Mouse (Mus musculus) heart, embryonic 11.5 days (tissue): ENCODE measurements around the gene Slc7a10. TPM values are rescaled to one million over a fixed set of nuclear protein-coding genes. Genes with fewer than 3 reads are reported as not detected.

Experiments used
- ATAC-seq: fragments of 200-750 bp; cut with Nextera tagmentation; replicated peaks from 2 replicates; pipeline ENCODE4 v1.8.0; 2017; ENCODE audit warnings: moderate library complexity; ENCODE audit not compliant: insufficient number of reproducible peaks, low FRiP score, low TSS enrichment
- H3K27ac ChIP-seq: fragments of 300-500 bp; sonication (generic); 2 replicates; pipeline ENCODE4 v1.5.1; 2014; ENCODE audit warnings: mild to moderate bottlenecking, low read depth, low read length
- H3K27me3 ChIP-seq: fragments of 300-500 bp; sonication (generic); 2 replicates; pipeline ENCODE4 v1.6.1; 2014; ENCODE audit warnings: mild to moderate bottlenecking, low read length, mixed read lengths; ENCODE audit not compliant: control insufficient read depth, insufficient read depth
- H3K36me3 ChIP-seq: fragments of 300-500 bp; sonication (generic); 2 replicates; pipeline ENCODE4 v1.6.1; 2014; ENCODE audit warnings: mild to moderate bottlenecking, low read length, moderate library complexity, mixed read lengths; ENCODE audit not compliant: control insufficient read depth, insufficient read depth
- H3K4me1 ChIP-seq: fragments of 300-500 bp; sonication (generic); 2 replicates; pipeline ENCODE4 v1.6.1; 2014; ENCODE audit warnings: low read length; ENCODE audit not compliant: control insufficient read depth, insufficient read depth
- H3K4me2 ChIP-seq: fragments of 300-500 bp; sonication (generic); 2 replicates; pipeline ENCODE4 v1.6.1; 2014; ENCODE audit warnings: mild to moderate bottlenecking, moderate library complexity
- H3K4me3 ChIP-seq: fragments of 300-500 bp; sonication (generic); 2 replicates; pipeline ENCODE4 v1.5.1; 2014; ENCODE audit warnings: low read depth, low read length
- H3K9ac ChIP-seq: fragments of 300-500 bp; sonication (generic); 2 replicates; pipeline ENCODE4 v1.6.1; 2014; ENCODE audit warnings: mild to moderate bottlenecking, low read depth, low read length, moderate library complexity
- H3K9me3 ChIP-seq: fragments of 300-500 bp; sonication (generic); replicated peaks from 2 replicates; pipeline ENCODE4 v1.6.1; 2016; ENCODE audit warnings: low read length; ENCODE audit not compliant: control insufficient read depth
- WGBS: fragments of 180-500 bp; shearing (Covaris S2); extraction: QIAGEN DNeasy Blood & Tissue Kit; methylation state at CpG from one replicate; pipeline ENCODE4 v1.1.7; 2014; ENCODE audit not compliant: insufficient replicate concordance; 5-methylcytosine and 5-hydroxymethylcytosine counted together
- polyA plus RNA-seq: library from polyadenylated mRNA; unstranded; fragments of >200 nt; fragmentation: Nextera tagmentation; extraction: Ambion mirVana; gene quantifications from 2 replicates; pipeline ENCODE4 v1.2.1, GENCODE M21; 2014

The Slc7a10 gene
- polyA plus RNA-seq, 1 experiment from 2014 or later = 0.89 TPM

DNA sequence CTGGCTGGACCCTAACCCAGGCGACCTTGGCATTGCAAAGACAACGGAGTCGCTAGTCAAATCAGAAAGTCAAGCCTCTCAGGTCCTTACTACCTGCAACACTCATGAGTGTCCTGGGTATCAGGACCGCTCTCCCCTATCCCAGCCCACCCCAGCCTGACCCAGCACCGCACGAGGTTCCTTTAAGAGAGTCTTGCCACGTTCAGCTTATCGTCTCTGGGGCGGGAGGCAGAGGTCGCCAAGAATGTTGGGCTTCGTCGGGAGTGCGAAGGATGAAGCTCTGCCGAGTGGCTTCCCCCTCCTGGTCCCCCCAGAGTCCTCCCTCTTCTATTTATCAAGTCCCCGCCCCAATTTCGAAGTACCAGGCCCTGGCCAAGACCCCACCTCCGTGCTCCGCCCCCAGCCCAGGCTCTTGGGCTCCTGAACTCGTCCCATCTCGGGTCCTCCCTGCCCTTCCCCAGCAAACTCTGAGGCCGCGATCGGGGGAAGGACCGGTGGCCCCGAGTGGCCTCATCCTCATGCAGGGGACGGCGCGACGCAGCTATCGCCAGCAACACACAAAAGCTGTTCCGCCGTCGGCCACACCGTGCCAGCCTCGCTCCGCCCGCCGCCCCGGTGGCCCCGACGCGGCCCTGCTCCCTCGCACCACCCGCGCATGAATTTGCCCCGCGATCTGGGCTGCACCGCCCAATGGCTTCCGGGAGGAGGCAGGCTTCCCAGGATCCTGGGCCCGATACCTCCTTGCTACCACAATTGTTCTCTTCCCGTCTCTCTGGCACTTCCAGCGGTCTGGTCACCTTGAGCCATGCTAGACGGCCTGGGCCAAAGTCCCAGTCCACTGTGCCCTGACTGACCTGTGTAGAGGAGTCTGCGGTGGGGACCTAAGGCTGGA lies 1.1 kb upstream of the Slc7a10 start:
- ATAC-seq = peak; percentile 55
- Histone ChIP-seq H3K4me1 (peaks cover 7% of the 10 kb centered on the region; the same call in 1 of the 2 replicates), H3K36me3 (no peaks in the 10 kb centered on the region), H3K9me3 (peaks cover 3% of the 10 kb centered on the region), H3K4me3 (peak overlapping the region; percentile 46), H3K27me3 (peaks cover 33% of the 10 kb centered on the region), H3K4me2 (peak overlapping the region; percentile 72), H3K27ac (no peak overlapping the region), H3K9ac (peak overlapping the region; percentile 39; the same call in 1 of the 2 replicates)
- 2% methylated on average over 54 of the region's 54 CpGs for WGBS

DNA sequence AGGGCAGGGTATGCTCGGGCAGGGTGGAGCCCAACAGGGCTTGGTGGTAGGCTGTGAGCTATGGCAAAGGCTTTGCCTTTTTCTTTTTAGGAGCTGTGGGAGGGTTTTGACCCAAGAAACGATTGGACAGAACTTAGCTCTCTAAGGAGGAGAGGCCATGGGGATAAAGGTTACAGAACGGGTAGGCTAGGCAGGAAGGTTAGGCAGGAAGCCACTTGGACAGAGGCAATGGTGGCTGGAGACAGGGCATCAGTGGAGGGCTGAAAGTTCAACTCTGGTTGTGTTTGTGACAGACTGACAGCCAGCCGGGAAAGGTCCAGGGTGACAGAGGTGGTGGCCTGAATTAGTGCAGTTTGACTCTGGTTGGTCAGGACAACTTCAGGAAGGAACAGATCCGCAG lies 3.5 kb downstream of the Slc7a10 start:
- H3K27ac ChIP-seq = no peak overlapping the region
- H3K4me3 ChIP-seq = no peak overlapping the region
- peaks cover 40% of the 10 kb centered on the region for H3K27me3 ChIP-seq
- H3K9me3 ChIP-seq = no peaks in the 10 kb centered on the region
- peaks cover 7% of the 10 kb centered on the region; the same call in 1 of the 2 replicates for H3K4me1 ChIP-seq
- no peaks in the 10 kb centered on the region for H3K36me3 ChIP-seq
- no peak for ATAC-seq
- H3K4me2 ChIP-seq = no peak overlapping the region
- 56% methylated on average over 5 of the region's 5 CpGs for WGBS
- no peak overlapping the region for H3K9ac ChIP-seq

DNA sequence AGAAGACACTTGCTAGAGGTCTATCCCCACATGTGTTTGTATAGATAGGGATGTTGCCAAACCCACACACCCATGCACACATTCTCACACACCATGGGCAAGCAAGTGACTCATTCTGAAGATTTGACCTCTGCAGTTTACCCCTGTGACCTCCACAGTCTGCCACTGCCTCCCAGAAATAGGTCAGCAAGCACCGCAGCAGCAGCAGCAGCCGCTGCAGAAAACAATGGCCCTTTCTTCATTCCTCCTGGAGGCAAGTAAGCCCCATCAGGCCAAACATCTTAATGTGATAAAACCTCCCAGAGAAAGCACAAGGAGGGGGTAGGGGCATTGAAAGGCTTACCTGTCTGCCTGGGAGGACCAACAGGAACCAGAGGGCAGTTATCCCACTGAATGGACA lies 5.1 kb downstream of the Slc7a10 start:
- H3K4me3 ChIP-seq = no peak overlapping the region
- WGBS = 22% methylated on average over 2 of the region's 2 CpGs
- no peaks in the 10 kb centered on the region for H3K9me3 ChIP-seq
- H3K4me1 ChIP-seq = no peaks in the 10 kb centered on the region
- no peak overlapping the region for H3K4me2 ChIP-seq
- no peak overlapping the region for H3K27ac ChIP-seq
- no peaks in the 10 kb centered on the region for H3K36me3 ChIP-seq
- H3K9ac ChIP-seq = no peak overlapping the region
- peaks cover 27% of the 10 kb centered on the region for H3K27me3 ChIP-seq
- no peak for ATAC-seq

DNA sequence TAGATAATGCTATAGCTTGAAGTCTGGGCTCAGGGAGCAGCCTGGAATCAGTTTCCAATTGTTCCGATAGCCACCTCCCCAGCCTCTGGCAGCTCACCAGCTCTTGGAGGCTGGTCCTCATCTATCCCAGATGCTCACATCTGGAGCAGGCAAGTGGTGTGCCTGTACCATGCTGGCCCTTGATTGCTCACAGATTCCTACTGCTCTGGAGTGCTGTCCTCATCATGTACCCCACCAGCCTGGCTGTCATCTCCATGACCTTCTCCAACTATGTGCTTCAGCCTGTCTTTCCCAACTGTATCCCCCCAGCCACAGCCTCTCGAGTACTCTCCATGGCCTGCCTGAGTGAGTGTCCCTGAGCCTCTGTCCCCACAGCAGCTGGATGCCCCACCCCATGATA lies 10.8 kb downstream of the Slc7a10 start:
- H3K9ac ChIP-seq = no peak overlapping the region
- no peak overlapping the region for H3K27ac ChIP-seq
- no peak overlapping the region for H3K4me2 ChIP-seq
- H3K36me3 ChIP-seq = no peaks in the 10 kb centered on the region
- H3K4me1 ChIP-seq = no peaks in the 10 kb centered on the region
- H3K9me3 ChIP-seq = no peaks in the 10 kb centered on the region
- H3K4me3 ChIP-seq = no peak overlapping the region
- 66% methylated on average over 2 of the region's 2 CpGs for WGBS
- H3K27me3 ChIP-seq = peaks cover 10% of the 10 kb centered on the region; the same call in 1 of the 2 replicates
- no peak for ATAC-seq

DNA sequence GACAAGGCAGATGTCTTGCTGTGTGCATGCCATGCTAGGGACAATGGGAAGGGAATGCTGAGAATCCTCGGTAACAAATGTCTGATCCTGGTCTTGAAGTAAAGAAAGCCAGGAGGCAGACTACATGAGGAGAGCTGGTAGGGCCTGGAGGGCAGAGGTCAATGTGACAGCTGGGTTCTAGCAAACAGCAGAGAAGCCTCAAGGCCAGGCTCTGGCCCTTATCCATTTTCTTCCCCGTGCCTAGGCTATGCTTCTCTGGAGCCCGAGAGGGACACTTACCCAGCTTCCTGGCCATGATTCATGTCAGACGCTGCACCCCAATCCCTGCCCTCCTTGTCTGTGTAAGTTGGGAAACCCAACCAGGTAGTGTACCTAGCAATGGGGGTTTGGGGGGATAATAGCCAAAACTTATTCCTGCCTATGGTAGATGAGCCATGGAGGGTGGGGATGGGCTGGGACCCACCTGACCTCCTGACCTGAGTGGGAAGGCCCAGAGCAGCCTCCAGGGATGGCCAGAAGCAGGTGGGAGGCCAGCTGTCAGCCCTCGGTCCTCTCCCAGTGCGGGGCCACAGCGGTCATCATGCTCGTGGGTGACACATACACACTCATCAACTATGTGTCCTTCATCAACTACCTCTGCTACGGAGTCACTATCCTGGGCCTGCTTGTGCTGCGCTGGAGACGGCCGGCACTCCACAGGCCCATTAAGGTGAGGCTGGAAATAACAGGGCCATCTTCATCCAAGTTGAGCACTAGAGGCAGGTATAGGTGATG lies 13.0 kb downstream of the Slc7a10 start:
- no peak overlapping the region for H3K4me2 ChIP-seq
- H3K36me3 ChIP-seq = peaks cover 5% of the 10 kb centered on the region
- WGBS = 82% methylated on average over 12 of the region's 12 CpGs
- no peak for ATAC-seq
- H3K4me3 ChIP-seq = no peak overlapping the region
- no peaks in the 10 kb centered on the region for H3K9me3 ChIP-seq
- H3K27me3 ChIP-seq = peaks cover 10% of the 10 kb centered on the region; the same call in 1 of the 2 replicates
- H3K9ac ChIP-seq = no peak overlapping the region
- H3K27ac ChIP-seq = no peak overlapping the region
- H3K4me1 ChIP-seq = no peaks in the 10 kb centered on the region

DNA sequence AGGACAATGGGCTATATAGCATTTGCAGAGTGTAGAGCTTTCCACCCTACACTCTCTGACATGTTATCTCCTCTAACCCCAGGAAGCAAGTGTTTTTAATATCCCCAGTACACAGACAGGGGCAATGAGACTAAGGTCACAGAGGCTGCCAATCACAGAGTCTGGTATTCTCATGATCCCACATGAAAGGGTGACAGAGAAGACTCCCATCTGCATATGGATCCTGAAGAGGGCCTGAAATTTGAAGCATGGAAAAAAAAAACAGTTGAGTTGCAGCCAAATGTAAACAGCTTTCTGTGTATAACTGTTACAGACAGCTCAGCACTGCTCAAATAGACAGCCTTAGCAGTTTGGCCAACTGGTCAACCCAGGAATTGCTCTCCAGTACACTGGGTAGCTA lies 13.6 kb downstream of the Slc7a10 start:
- no peak overlapping the region for H3K9ac ChIP-seq
- no peak overlapping the region for H3K27ac ChIP-seq
- no peaks in the 10 kb centered on the region for H3K4me1 ChIP-seq
- H3K27me3 ChIP-seq = peaks cover 8% of the 10 kb centered on the region; the same call in 1 of the 2 replicates
- H3K4me3 ChIP-seq = no peak overlapping the region
- no peak for ATAC-seq
- no peaks in the 10 kb centered on the region for H3K9me3 ChIP-seq
- no peak overlapping the region for H3K4me2 ChIP-seq
- H3K36me3 ChIP-seq = peaks cover 5% of the 10 kb centered on the region

DNA sequence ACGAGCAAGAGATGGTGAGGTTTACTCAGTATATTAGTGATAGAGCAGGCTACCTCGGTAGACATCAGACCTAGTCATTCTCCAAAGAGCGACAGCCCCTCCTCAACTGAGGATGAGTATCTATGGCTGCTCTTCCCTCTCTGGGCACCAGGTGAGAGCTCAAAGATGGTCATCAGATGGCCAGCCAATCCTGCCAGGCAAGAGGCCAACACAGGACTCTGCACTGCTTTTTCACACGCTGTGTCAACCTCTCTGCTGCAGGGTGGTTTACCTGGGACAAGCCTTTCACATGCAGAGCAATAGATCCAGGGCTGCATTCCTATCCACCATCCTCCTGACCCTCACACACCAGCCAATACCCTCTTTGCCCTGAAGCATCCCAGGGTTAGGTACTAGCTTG lies 25.6 kb downstream of the Slc7a10 start:
- WGBS = 81% methylated on average over 4 of the region's 4 CpGs
- H3K36me3 ChIP-seq = no peaks in the 10 kb centered on the region
- no peak overlapping the region for H3K27ac ChIP-seq
- H3K4me1 ChIP-seq = peaks cover 3% of the 10 kb centered on the region
- H3K9ac ChIP-seq = no peak overlapping the region
- peaks cover 10% of the 10 kb centered on the region for H3K27me3 ChIP-seq
- no peaks in the 10 kb centered on the region for H3K9me3 ChIP-seq
- ATAC-seq = no peak
- H3K4me2 ChIP-seq = no peak overlapping the region
- no peak overlapping the region for H3K4me3 ChIP-seq

DNA sequence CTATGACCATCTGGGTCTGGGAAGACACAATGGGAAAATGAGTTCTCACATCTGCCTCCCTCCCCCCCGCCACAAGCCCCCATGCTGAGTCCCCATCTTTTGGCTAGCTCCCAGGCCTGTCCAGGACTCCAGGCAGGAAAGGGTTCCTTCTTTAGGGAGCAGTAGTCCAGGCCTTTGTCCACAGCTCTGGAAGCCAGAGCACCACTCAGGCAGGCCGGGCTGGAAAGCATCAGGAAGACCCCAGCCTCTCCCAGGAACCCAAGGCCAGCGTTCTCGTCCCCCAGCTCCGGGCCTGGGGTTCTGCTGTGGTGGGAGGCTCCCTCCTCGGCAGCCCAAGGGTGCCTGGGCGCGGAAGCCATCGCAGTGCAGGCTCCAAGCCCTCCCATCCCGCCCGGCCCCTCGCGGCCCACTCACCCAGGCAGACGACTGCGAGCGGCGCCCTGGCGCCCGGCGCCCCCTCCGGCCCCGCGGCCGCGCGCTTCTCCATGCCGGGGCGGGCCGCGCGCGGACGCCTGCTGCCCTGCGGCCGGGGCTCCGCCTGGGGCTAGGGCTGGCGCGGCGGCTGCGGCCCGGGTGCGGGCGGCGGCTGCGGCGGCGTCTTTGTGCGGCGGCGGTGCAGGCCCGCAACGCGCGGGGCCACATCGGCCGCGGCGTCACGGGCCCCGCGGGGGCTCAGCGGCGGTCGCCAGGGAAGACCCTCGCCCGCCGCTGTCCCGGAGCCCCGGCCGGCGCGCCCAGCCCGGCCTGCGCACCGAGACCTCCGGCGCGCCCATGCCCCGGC lies 28.4 kb downstream of the Slc7a10 start:
- Histone ChIP-seq H3K36me3 (no peaks in the 10 kb centered on the region), H3K27me3 (peaks cover 15% of the 10 kb centered on the region), H3K4me2 (peak overlapping the region; percentile 95), H3K27ac (no peak overlapping the region), H3K4me1 (peaks cover 3% of the 10 kb centered on the region), H3K4me3 (peak overlapping the region; percentile 52), H3K9me3 (no peaks in the 10 kb centered on the region), H3K9ac (peak overlapping the region; percentile 70)
- WGBS = 0% methylated on average over 57 of the region's 79 CpGs
- ATAC-seq = peak; percentile 50; the same call in 1 of the 2 replicates
